Mouse (Mus musculus) forebrain, embryonic 12.5 days (tissue): ENCODE data around the gene Map3k14. TPM values are rescaled to one million over a fixed set of nuclear protein-coding genes. Genes with fewer than 3 reads are reported as not detected.
A peak's percentile ranks its signal among the peaks of the same experiment; 100 is the strongest.

Experiments used
- ATAC-seq: fragments of 200-750 bp; cut with Nextera tagmentation; 2 replicates; pipeline ENCODE4 v1.8.0; 2017; ENCODE audit warnings: moderate TSS enrichment; ENCODE audit not compliant: low FRiP score
- H3K27ac ChIP-seq: fragments of 300-500 bp; sonication (generic); 2 replicates; pipeline ENCODE4 v1.5.1; 2016; ENCODE audit warnings: mild to moderate bottlenecking
- H3K27me3 ChIP-seq: fragments of 300-500 bp; sonication (generic); 2 replicates; pipeline ENCODE4 v1.6.1; 2016; ENCODE audit warnings: mild to moderate bottlenecking
- H3K36me3 ChIP-seq: fragments of 300-500 bp; sonication (generic); replicated peaks from 2 replicates; pipeline ENCODE4 v1.6.1; 2016; ENCODE audit warnings: mild to moderate bottlenecking
- H3K4me1 ChIP-seq: fragments of 300-500 bp; sonication (generic); 2 replicates; pipeline ENCODE4 v1.6.1; 2016
- H3K4me2 ChIP-seq: fragments of 300-500 bp; sonication (generic); 2 replicates; pipeline ENCODE4 v1.6.1; 2016; ENCODE audit warnings: mild to moderate bottlenecking, moderate library complexity
- H3K4me3 ChIP-seq: fragments of 300-500 bp; sonication (generic); replicated peaks from 2 replicates; pipeline ENCODE4 v1.5.1; 2016; ENCODE audit warnings: mild to moderate bottlenecking
- H3K9ac ChIP-seq: fragments of 300-500 bp; sonication (generic); 2 replicates; pipeline ENCODE4 v1.6.1; 2016; ENCODE audit warnings: mild to moderate bottlenecking
- H3K9me3 ChIP-seq: fragments of 300-500 bp; sonication (generic); 2 replicates; pipeline ENCODE4 v1.6.1; 2016
- WGBS: fragments of 180-500 bp; shearing (Covaris S2); methylation state at CpG from one replicate; pipeline ENCODE4 v1.1.7; 2016; 5-methylcytosine and 5-hydroxymethylcytosine counted together
- polyA plus RNA-seq: library from polyadenylated mRNA; unstranded; fragments of >200 nt; fragmentation: Nextera tagmentation; extraction: Ambion mirVana; gene quantifications from 2 replicates; pipeline ENCODE4 v1.2.1, GENCODE M21; 2016

The Map3k14 gene
- polyA plus RNA-seq, 1 experiment from 2014 or later = 4.6 TPM

GRCm38 (mm10) chr11:103218517-103218901 is 48.8 kb downstream of the Map3k14 start:
- Histone ChIP-seq H3K4me2 (peak overlapping the region; percentile 98), H3K36me3 (peaks cover 29% of the 10 kb centered on the region), H3K4me3 (peak overlapping the region; percentile 52), H3K9ac (peak overlapping the region; percentile 62), H3K27ac (0 out of 2 replicates have a peak overlapping the region, but pooled peaks have one; percentile 53), H3K9me3 (0 out of 2 replicates have a peak, but pooled peaks cover 4% of the 10 kb centered on the region), H3K27me3 (peaks cover 27% of the 10 kb centered on the region), H3K4me1 (peaks cover 11% of the 10 kb centered on the region)
- 16% methylated on average over 6 of the region's 6 CpGs for WGBS
- peak; percentile 57 for ATAC-seq

- Histone ChIP-seq H3K27me3 (peaks cover 27% of the 10 kb centered on the region), H3K4me1 (peaks cover 11% of the 10 kb centered on the region), H3K27ac (0 out of 2 replicates have a peak within 1 kb of the TSS, but pooled peaks have one; percentile 53), H3K36me3 (peaks cover 24% of the 10 kb centered on the region), H3K4me3 (peak within 1 kb of the TSS; percentile 52), H3K9ac (peak within 1 kb of the TSS; percentile 62), H3K4me2 (peak within 1 kb of the TSS; percentile 98), H3K9me3 (0 out of 2 replicates have a peak, but pooled peaks cover 4% of the 10 kb centered on the region)
- 1% methylated on average over 45 of the region's 45 CpGs for WGBS
- peak; percentile 85 for ATAC-seq
These were observed 49.3 kb downstream of the Map3k14 start, which contains the start of gene Spata32 for GRCm38 (mm10) chr11:103217790-103218516. Gene Spata32, minus strand, starts transcription at chr11:103218432.

GRCm38 (mm10) chr11:103215355-103215754 is 51.9 kb downstream of the Map3k14 start:
- H3K27ac ChIP-seq = no peak overlapping the region
- no peak for ATAC-seq
- peaks cover 31% of the 10 kb centered on the region for H3K27me3 ChIP-seq
- H3K36me3 ChIP-seq = peaks cover 11% of the 10 kb centered on the region
- no peak overlapping the region for H3K4me2 ChIP-seq
- 0 out of 2 replicates have a peak, but pooled peaks cover 4% of the 10 kb centered on the region for H3K9me3 ChIP-seq
- H3K9ac ChIP-seq = no peak overlapping the region
- WGBS = 85% methylated on average over 1 of the region's 1 CpGs
- H3K4me3 ChIP-seq = no peak overlapping the region
- H3K4me1 ChIP-seq = peaks cover 11% of the 10 kb centered on the region

GRCm38 (mm10) chr11:103213712-103214111 is 53.6 kb downstream of the Map3k14 start:
- no peak overlapping the region for H3K9ac ChIP-seq
- H3K27me3 ChIP-seq = peaks cover 21% of the 10 kb centered on the region
- no peak overlapping the region for H3K4me2 ChIP-seq
- H3K36me3 ChIP-seq = no peaks in the 10 kb centered on the region
- 0 out of 2 replicates have a peak, but pooled peaks cover 4% of the 10 kb centered on the region for H3K9me3 ChIP-seq
- no peak overlapping the region for H3K4me3 ChIP-seq
- no peak overlapping the region for H3K27ac ChIP-seq
- 85% methylated on average over 5 of the region's 5 CpGs for WGBS
- ATAC-seq = no peak
- peaks cover 11% of the 10 kb centered on the region for H3K4me1 ChIP-seq

GRCm38 (mm10) chr11:103210291-103210690 is 57.0 kb downstream of the Map3k14 start:
- Histone ChIP-seq H3K9me3 (0 out of 2 replicates have a peak, but pooled peaks cover 4% of the 10 kb centered on the region), H3K4me2 (no peak overlapping the region), H3K27ac (no peak overlapping the region), H3K4me1 (no peaks in the 10 kb centered on the region), H3K27me3 (peaks cover 5% of the 10 kb centered on the region; the same call in 1 of the 2 replicates), H3K9ac (no peak overlapping the region), H3K4me3 (no peak overlapping the region), H3K36me3 (no peaks in the 10 kb centered on the region)
- WGBS = 71% methylated on average over 8 of the region's 8 CpGs
- no peak for ATAC-seq

- no peak within 1 kb of the TSS for H3K4me3 ChIP-seq
- no peaks in the 10 kb centered on the region for H3K4me1 ChIP-seq
- 82% methylated on average over 3 of the region's 3 CpGs for WGBS
- no peak for ATAC-seq
- H3K9ac ChIP-seq = no peak within 1 kb of the TSS
- no peaks in the 10 kb centered on the region for H3K9me3 ChIP-seq
- no peak within 1 kb of the TSS for H3K4me2 ChIP-seq
- no peaks in the 10 kb centered on the region for H3K36me3 ChIP-seq
- H3K27me3 ChIP-seq = 0 out of 2 replicates have a peak, but pooled peaks cover 4% of the 10 kb centered on the region
- no peak within 1 kb of the TSS for H3K27ac ChIP-seq
These were observed 58.8 kb downstream of the Map3k14 start, which contains the start of gene 1700023F06Rik for GRCm38 (mm10) chr11:103208458-103208857. Gene 1700023F06Rik, minus strand, starts transcription at chr11:103208558.

GRCm38 (mm10) chr11:103206203-103206602 is 61.1 kb downstream of the Map3k14 start:
- Histone ChIP-seq H3K9me3 (no peaks in the 10 kb centered on the region), H3K27me3 (peaks cover 6% of the 10 kb centered on the region), H3K36me3 (no peaks in the 10 kb centered on the region), H3K4me3 (no peak overlapping the region), H3K4me1 (peaks cover 10% of the 10 kb centered on the region), H3K9ac (no peak overlapping the region), H3K4me2 (no peak overlapping the region), H3K27ac (no peak overlapping the region)
- WGBS = 93% methylated on average over 6 of the region's 6 CpGs
- ATAC-seq = no peak

GRCm38 (mm10) chr11:103202376-103202775 is 64.9 kb downstream of the Map3k14 start:
- Histone ChIP-seq H3K4me2 (no peak overlapping the region), H3K9ac (no peak overlapping the region), H3K9me3 (no peaks in the 10 kb centered on the region), H3K4me3 (no peak overlapping the region), H3K36me3 (no peaks in the 10 kb centered on the region), H3K4me1 (peaks cover 27% of the 10 kb centered on the region), H3K27ac (no peak overlapping the region), H3K27me3 (peaks cover 44% of the 10 kb centered on the region)
- ATAC-seq = no peak

GRCm38 (mm10) chr11:103201664-103202063 is 65.6 kb downstream of the Map3k14 start:
- Histone ChIP-seq H3K27ac (peak overlapping the region; percentile 31; the same call in 1 of the 2 replicates), H3K4me2 (no peak overlapping the region), H3K36me3 (no peaks in the 10 kb centered on the region), H3K27me3 (peaks cover 51% of the 10 kb centered on the region), H3K9ac (no peak overlapping the region), H3K4me3 (no peak overlapping the region), H3K9me3 (no peaks in the 10 kb centered on the region), H3K4me1 (peaks cover 27% of the 10 kb centered on the region)
- ATAC-seq = peak; percentile 51; the same call in 1 of the 2 replicates
- 18% methylated on average over 6 of the region's 6 CpGs for WGBS

GRCm38 (mm10) chr11:103198911-103199803 is 68.1 kb downstream of the Map3k14 start:
- ATAC-seq = peak; percentile 55; the same call in 1 of the 2 replicates
- Histone ChIP-seq H3K4me3 (peak overlapping the region; percentile 48), H3K27me3 (peaks cover 76% of the 10 kb centered on the region), H3K9me3 (no peaks in the 10 kb centered on the region), H3K36me3 (no peaks in the 10 kb centered on the region), H3K9ac (peak overlapping the region; percentile 48), H3K4me1 (peaks cover 27% of the 10 kb centered on the region), H3K4me2 (peak overlapping the region; percentile 84), H3K27ac (0 out of 2 replicates have a peak overlapping the region, but pooled peaks have one; percentile 53)
- under 1% methylated on average over 55 of the region's 59 CpGs for WGBS

- H3K27me3 ChIP-seq = peaks cover 84% of the 10 kb centered on the region
- H3K4me2 ChIP-seq = peak overlapping the region; percentile 84
- H3K27ac ChIP-seq = no peak overlapping the region
- no peak for ATAC-seq
- H3K36me3 ChIP-seq = no peaks in the 10 kb centered on the region
- H3K4me3 ChIP-seq = peak overlapping the region; percentile 48; the same call in 1 of the 2 replicates
- no peaks in the 10 kb centered on the region for H3K9me3 ChIP-seq
- 1% methylated on average over 16 of the region's 16 CpGs for WGBS
- H3K4me1 ChIP-seq = peaks cover 29% of the 10 kb centered on the region
- no peak overlapping the region for H3K9ac ChIP-seq
These were observed 68.9 kb downstream of the Map3k14 start for GRCm38 (mm10) chr11:103198339-103198738.

- ATAC-seq = no peak
- H3K9ac ChIP-seq = no peak overlapping the region
- no peak overlapping the region for H3K27ac ChIP-seq
- WGBS = 83% methylated on average over 4 of the region's 4 CpGs
- H3K9me3 ChIP-seq = no peaks in the 10 kb centered on the region
- no peak overlapping the region for H3K4me2 ChIP-seq
- H3K4me1 ChIP-seq = peaks cover 39% of the 10 kb centered on the region
- H3K36me3 ChIP-seq = no peaks in the 10 kb centered on the region
- peaks cover 94% of the 10 kb centered on the region for H3K27me3 ChIP-seq
- H3K4me3 ChIP-seq = no peak overlapping the region
These were observed 69.9 kb downstream of the Map3k14 start for GRCm38 (mm10) chr11:103197340-103197739.
